Mouse (Mus musculus): ENCODE data around the gene B3gnt2. TPM values are rescaled to one million over a fixed set of nuclear protein-coding genes. Genes with fewer than 3 reads are reported as not detected.

B3gnt2 gene
- polyA plus RNA-seq, 1 experiment from 2014 or later = 4.6 TPM

GRCm38 (mm10) chr11:22863581-22863980, 2.8 kb upstream of the B3gnt2 start:
- Histone ChIP-seq H3K4me3 (replicated peaks; ENCODE audit: low read length) (no peak overlapping the region), H3K27me3 (ENCODE audit: control insufficient read depth, insufficient read depth, low read length) (peaks cover 43% of the 10 kb centered on the region), H3K9ac (no peak overlapping the region), H3K9me3 (ENCODE audit: control insufficient read depth, low read length) (no peaks in the 10 kb centered on the region), H3K27ac (no peak overlapping the region), H3K4me1 (replicated peaks; ENCODE audit: control insufficient read depth, insufficient read depth, low read length) (peaks cover 14% of the 10 kb centered on the region), H3K36me3 (replicated peaks; ENCODE audit: control insufficient read depth, insufficient read depth) (no peaks in the 10 kb centered on the region), H3K4me2 (replicated peaks) (no peak overlapping the region)
- DNase-seq (ENCODE audit: low spot score) (no peak), ATAC-seq (ENCODE audit: low FRiP score) (no peak)
- 51% methylated on average over 4 of the region's 4 CpGs for WGBS

GRCm38 (mm10) chr11:22861315-22861714, 554 bp upstream of the B3gnt2 start:
- DNase-seq (ENCODE audit: low spot score) = no peak
- Histone ChIP-seq H3K4me2 (replicated peaks) (no peak overlapping the region; the same call in 1 of the 2 replicates), H3K36me3 (replicated peaks; ENCODE audit: control insufficient read depth, insufficient read depth) (no peaks in the 10 kb centered on the region), H3K27me3 (ENCODE audit: control insufficient read depth, insufficient read depth, low read length) (peaks cover 65% of the 10 kb centered on the region), H3K9me3 (ENCODE audit: control insufficient read depth, low read length) (no peaks in the 10 kb centered on the region), H3K9ac (no peak overlapping the region), H3K4me1 (replicated peaks; ENCODE audit: control insufficient read depth, insufficient read depth, low read length) (peaks cover 14% of the 10 kb centered on the region), H3K4me3 (replicated peaks; ENCODE audit: low read length) (no peak overlapping the region), H3K27ac (no peak overlapping the region)
- WGBS = 51% methylated on average over 4 of the region's 4 CpGs
- ATAC-seq (ENCODE audit: low FRiP score) = no peak

DNA sequence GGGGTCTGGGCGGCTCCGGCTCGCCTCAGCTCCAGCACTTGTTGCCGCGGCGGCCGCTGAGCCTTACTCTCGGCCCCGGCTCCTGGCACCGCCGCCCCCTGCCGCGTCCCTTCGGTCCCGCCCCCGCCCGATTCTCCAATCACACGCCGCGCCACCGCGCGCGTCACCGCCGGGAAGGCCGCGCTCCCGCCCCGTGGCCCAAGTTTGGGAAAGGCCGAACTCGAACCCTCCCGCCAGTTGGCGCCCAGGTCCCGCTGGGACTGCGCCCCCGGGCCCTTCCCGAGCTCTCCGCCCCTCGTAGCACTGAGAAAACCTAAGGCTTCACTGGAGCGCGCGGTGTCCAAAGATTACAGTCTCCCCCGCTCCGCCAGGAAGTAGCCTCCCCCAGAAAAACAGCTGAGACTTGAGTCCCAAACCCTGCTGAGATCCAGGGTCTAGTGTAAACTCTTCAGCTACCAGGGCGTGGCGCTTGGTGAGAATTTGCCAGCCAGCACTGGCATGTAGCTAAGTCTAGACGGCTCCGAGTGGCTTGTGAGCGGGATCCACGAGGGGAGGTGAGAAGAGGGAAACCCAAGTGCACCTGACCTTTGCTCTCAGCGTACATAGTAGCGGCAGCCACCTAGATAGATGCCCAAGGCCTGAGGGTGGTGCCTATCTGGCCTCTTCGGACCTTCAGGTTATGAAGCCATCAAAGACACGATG, 977 bp downstream of the B3gnt2 start:
- Histone ChIP-seq H3K36me3 (replicated peaks; ENCODE audit: control insufficient read depth, insufficient read depth) (no peaks in the 10 kb centered on the region), H3K9me3 (ENCODE audit: control insufficient read depth, low read length) (no peaks in the 10 kb centered on the region), H3K27me3 (ENCODE audit: control insufficient read depth, insufficient read depth, low read length) (peaks cover 76% of the 10 kb centered on the region), H3K4me1 (replicated peaks; ENCODE audit: control insufficient read depth, insufficient read depth, low read length) (peaks cover 14% of the 10 kb centered on the region), H3K9ac (peak overlapping the region; percentile 61), H3K4me3 (replicated peaks; ENCODE audit: low read length) (peak overlapping the region; percentile 81), H3K27ac (0 out of 2 replicates have a peak overlapping the region, but pooled peaks have one; percentile 32), H3K4me2 (replicated peaks) (peak overlapping the region; percentile 99)
- peak; percentile 93 for ATAC-seq (ENCODE audit: low FRiP score)
- DNase-seq (ENCODE audit: low spot score) = peak; percentile 77
- WGBS = under 1% methylated on average over 51 of the region's 55 CpGs

GRCm38 (mm10) chr11:22859301-22859632, 1.5 kb downstream of the B3gnt2 start:
- Histone ChIP-seq H3K4me1 (replicated peaks; ENCODE audit: control insufficient read depth, insufficient read depth, low read length) (peaks cover 14% of the 10 kb centered on the region), H3K4me2 (replicated peaks) (peak overlapping the region; percentile 99), H3K9ac (peak overlapping the region; percentile 61), H3K4me3 (replicated peaks; ENCODE audit: low read length) (peak overlapping the region; percentile 81), H3K9me3 (ENCODE audit: control insufficient read depth, low read length) (no peaks in the 10 kb centered on the region), H3K27ac (no peak overlapping the region), H3K36me3 (replicated peaks; ENCODE audit: control insufficient read depth, insufficient read depth) (no peaks in the 10 kb centered on the region), H3K27me3 (ENCODE audit: control insufficient read depth, insufficient read depth, low read length) (peaks cover 76% of the 10 kb centered on the region)
- DNase-seq (ENCODE audit: low spot score) = no peak
- ATAC-seq (ENCODE audit: low FRiP score) = peak; percentile 64; the same call in 1 of the 2 replicates
- WGBS = 0% methylated on average over 29 of the region's 41 CpGs

DNA sequence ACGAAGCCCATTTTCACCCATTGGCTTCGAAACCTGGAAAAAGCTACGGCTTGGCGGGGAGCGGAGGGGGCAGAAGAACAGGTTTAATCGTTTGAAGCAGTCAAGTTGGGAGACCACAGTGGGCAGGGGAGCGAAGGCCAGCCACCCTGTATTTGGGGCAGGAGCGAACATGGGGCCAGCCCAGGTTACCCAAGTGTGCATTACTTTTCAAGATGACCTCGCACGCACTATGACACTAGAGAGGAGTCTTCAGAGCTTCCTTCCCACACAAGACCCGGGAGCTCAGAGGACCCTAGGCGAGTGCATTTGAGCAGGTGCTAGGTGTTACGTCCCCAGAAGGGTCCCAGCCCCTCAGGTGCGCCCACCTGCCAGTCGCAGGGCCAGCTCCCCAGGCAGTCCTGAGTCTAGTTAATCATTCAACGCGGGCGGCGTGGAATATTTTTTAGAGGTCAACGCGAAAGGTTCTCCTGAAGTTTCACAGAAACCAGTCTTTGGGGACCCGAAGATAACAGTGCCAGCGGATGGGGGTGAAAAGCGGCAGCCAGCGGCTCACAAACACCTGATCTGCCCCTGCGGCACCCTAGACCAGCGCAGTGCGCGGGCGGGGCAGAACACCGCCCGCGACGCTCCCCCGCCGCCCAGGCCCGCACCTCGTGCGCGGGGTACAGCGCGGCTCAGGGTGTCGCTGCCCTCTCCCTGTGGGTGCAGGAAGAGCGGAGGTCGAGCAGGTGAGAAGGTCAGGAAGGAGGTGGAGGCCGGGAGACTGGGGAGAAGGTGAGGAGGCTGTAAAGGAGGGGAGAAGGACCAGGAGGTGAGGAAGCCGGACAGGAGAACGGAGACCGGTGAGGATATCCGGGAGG, 2.1 kb downstream of the B3gnt2 start:
- H3K4me1 ChIP-seq (replicated peaks; ENCODE audit: control insufficient read depth, insufficient read depth, low read length) = peaks cover 14% of the 10 kb centered on the region
- peak overlapping the region; percentile 99 for H3K4me2 ChIP-seq (replicated peaks)
- DNase-seq (ENCODE audit: low spot score) = no peak
- H3K9ac ChIP-seq = peak overlapping the region; percentile 61
- H3K27me3 ChIP-seq (ENCODE audit: control insufficient read depth, insufficient read depth, low read length) = peaks cover 76% of the 10 kb centered on the region
- no peak for ATAC-seq (ENCODE audit: low FRiP score)
- H3K9me3 ChIP-seq (ENCODE audit: control insufficient read depth, low read length) = no peaks in the 10 kb centered on the region
- H3K4me3 ChIP-seq (replicated peaks; ENCODE audit: low read length) = peak overlapping the region; percentile 81
- H3K36me3 ChIP-seq (replicated peaks; ENCODE audit: control insufficient read depth, insufficient read depth) = no peaks in the 10 kb centered on the region
- H3K27ac ChIP-seq = no peak overlapping the region
- 2% methylated on average over 50 of the region's 50 CpGs for WGBS

- peak overlapping the region; percentile 99 for H3K4me2 ChIP-seq (replicated peaks)
- peaks cover 69% of the 10 kb centered on the region for H3K27me3 ChIP-seq (ENCODE audit: control insufficient read depth, insufficient read depth, low read length)
- WGBS = 20% methylated on average over 25 of the region's 25 CpGs
- H3K9ac ChIP-seq = no peak overlapping the region
- no peak overlapping the region for H3K27ac ChIP-seq
- H3K4me1 ChIP-seq (replicated peaks; ENCODE audit: control insufficient read depth, insufficient read depth, low read length) = peaks cover 14% of the 10 kb centered on the region
- DNase-seq (ENCODE audit: low spot score) (no peak), ATAC-seq (ENCODE audit: low FRiP score) (no peak)
- peak overlapping the region; percentile 81 for H3K4me3 ChIP-seq (replicated peaks; ENCODE audit: low read length)
- H3K36me3 ChIP-seq (replicated peaks; ENCODE audit: control insufficient read depth, insufficient read depth) = no peaks in the 10 kb centered on the region
- H3K9me3 ChIP-seq (ENCODE audit: control insufficient read depth, low read length) = no peaks in the 10 kb centered on the region
Observed at GRCm38 (mm10) chr11:22857705-22858440, 2.9 kb downstream of the B3gnt2 start.

DNA sequence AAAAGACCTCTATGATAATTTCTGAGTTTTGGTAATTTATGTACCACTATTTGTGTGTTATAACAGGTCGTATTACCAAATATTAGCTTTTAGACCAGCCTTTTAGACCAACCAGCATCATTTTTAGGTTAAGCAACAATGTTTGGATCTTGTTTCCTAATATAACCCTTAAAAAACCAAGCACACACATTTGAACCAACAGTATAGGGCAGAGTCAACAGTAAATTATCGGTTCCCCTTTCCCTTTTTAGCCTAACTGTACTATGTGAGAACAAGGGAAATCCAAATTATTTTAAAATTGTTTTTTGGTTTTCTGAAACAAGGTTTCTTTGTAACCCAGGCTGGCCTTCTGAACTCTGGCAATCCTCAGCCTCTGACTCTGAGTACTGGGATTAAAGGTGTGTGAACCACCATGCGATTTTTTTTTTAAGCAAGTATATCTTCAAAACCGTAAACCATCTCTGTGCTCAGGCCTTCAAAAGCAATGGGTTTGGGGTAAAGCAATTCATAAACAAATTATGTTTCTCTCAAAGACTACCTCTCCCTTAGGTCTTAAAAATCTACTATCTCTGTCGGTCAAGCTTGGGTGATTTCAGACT, 3.6 kb downstream of the B3gnt2 start:
- Histone ChIP-seq H3K27me3 (ENCODE audit: control insufficient read depth, insufficient read depth, low read length) (peaks cover 69% of the 10 kb centered on the region), H3K9ac (no peak overlapping the region), H3K4me2 (replicated peaks) (0 out of 2 replicates have a peak overlapping the region, but pooled peaks have one; percentile 99), H3K27ac (no peak overlapping the region), H3K9me3 (ENCODE audit: control insufficient read depth, low read length) (no peaks in the 10 kb centered on the region), H3K36me3 (replicated peaks; ENCODE audit: control insufficient read depth, insufficient read depth) (no peaks in the 10 kb centered on the region), H3K4me1 (replicated peaks; ENCODE audit: control insufficient read depth, insufficient read depth, low read length) (peaks cover 14% of the 10 kb centered on the region), H3K4me3 (replicated peaks; ENCODE audit: low read length) (no peak overlapping the region)
- ATAC-seq (ENCODE audit: low FRiP score) (no peak), DNase-seq (ENCODE audit: low spot score) (no peak)
- 84% methylated on average over 5 of the region's 5 CpGs for WGBS

DNA sequence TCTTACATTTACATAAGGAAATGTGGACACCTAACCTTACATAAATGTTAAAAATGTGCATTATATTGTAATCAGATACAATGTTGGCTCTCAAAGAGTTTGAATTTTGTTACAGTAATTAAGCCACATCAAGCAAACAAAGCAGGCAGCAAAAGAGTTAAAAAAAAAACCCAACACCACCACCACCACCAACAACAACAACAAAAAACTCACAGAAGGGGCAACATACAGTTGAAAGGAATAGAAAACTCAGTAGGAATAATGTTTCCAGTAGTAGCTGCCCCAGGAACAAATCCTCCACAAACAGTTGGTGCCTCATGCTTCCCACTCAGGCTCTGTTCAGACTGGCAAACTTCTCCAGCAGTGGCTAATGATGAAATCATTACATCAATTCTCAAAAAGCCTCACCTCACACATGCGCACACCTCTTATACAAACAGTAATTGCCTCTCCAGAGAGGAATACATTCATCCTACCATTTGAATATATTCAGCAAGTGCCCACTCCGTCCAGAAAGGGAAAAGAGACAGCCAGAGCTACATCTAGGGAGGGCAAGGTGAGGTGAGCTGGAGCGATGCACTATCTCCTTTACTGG, 4.3 kb downstream of the B3gnt2 start:
- 76% methylated on average over 3 of the region's 3 CpGs for WGBS
- H3K27ac ChIP-seq = no peak overlapping the region
- H3K9me3 ChIP-seq (ENCODE audit: control insufficient read depth, low read length) = no peaks in the 10 kb centered on the region
- no peaks in the 10 kb centered on the region for H3K36me3 ChIP-seq (replicated peaks; ENCODE audit: control insufficient read depth, insufficient read depth)
- peaks cover 61% of the 10 kb centered on the region for H3K27me3 ChIP-seq (ENCODE audit: control insufficient read depth, insufficient read depth, low read length)
- no peak overlapping the region for H3K4me3 ChIP-seq (replicated peaks; ENCODE audit: low read length)
- H3K9ac ChIP-seq = no peak overlapping the region
- peaks cover 14% of the 10 kb centered on the region for H3K4me1 ChIP-seq (replicated peaks; ENCODE audit: control insufficient read depth, insufficient read depth, low read length)
- ATAC-seq (ENCODE audit: low FRiP score) = no peak
- no peak overlapping the region for H3K4me2 ChIP-seq (replicated peaks)
- no peak for DNase-seq (ENCODE audit: low spot score)

Data from hindbrain, embryonic 14.5 days (tissue).